Mouse (Mus musculus): ENCODE measurements at regions not wholly inside any gene's neighbourhood (a gene's known extent, or its start where the extent isn't known, plus 50 kb on each side); places are given as distances from the start of the nearest gene placed in this dataset.

GRCm38 (mm10) chr1:189485336-189485735 lies 83.3 kb upstream of the Kcnk2 start:
- no peaks in the 10 kb centered on the region for H3K36me3 ChIP-seq (ENCODE audit: control insufficient read depth)
- H3K27me3 ChIP-seq (ENCODE audit: control insufficient read depth): no peaks in the 10 kb centered on the region
- TF ChIP-seq TAL1 (IDR thresholded peaks at IDR 0.05; ENCODE audit: low read length) (no peak), GATA1 (IDR thresholded peaks at IDR 0.05; ENCODE audit: low read length) (no peak)
- H3K4me3 ChIP-seq (replicated peaks): no peak overlapping the region
- peaks cover 47% of the 10 kb centered on the region for H3K9me3 ChIP-seq (ENCODE audit: control insufficient read depth, low read length)
- H3K4me1 ChIP-seq (ENCODE audit: control insufficient read depth): no peaks in the 10 kb centered on the region

- Histone ChIP-seq H3K4me1 (ENCODE audit: control insufficient read depth) (no peaks in the 10 kb centered on the region), H3K4me3 (replicated peaks) (no peak overlapping the region), H3K9me3 (ENCODE audit: control insufficient read depth, low read length) (peaks cover 38% of the 10 kb centered on the region), H3K36me3 (ENCODE audit: control insufficient read depth) (no peaks in the 10 kb centered on the region), H3K27me3 (ENCODE audit: control insufficient read depth) (no peaks in the 10 kb centered on the region)
- no peak for TF ChIP-seq TAL1 (IDR thresholded peaks at IDR 0.05; ENCODE audit: low read length)
- no peak for TF ChIP-seq GATA1 (IDR thresholded peaks at IDR 0.05; ENCODE audit: low read length)
These were observed 81.3 kb upstream of the Kcnk2 start for GRCm38 (mm10) chr1:189483331-189483730.

DNA sequence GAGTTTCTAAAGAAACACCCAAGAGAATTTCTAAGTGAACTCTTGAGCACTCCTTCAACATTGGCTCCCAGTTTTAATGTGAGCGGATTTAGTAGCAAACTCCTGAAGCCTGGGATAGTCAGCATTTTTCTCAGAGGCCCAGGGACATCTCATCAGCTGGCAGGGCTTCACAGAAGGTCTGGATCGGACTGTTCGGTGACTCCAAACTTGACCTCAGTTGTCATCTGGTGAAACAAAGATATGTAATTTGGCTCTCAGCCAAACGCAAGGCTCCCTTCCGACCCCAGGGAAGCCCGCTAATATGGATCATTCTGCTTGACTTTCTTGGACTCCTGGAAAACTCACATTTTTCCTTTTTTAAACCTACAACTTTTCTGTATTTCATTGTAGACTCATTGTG lies 76.0 kb upstream of the Kcnk2 start:
- peaks cover 27% of the 10 kb centered on the region for H3K9me3 ChIP-seq (ENCODE audit: control insufficient read depth, low read length)
- no peak for TF ChIP-seq GATA1 (IDR thresholded peaks at IDR 0.05; ENCODE audit: low read length)
- H3K27me3 ChIP-seq (ENCODE audit: control insufficient read depth): no peaks in the 10 kb centered on the region
- no peaks in the 10 kb centered on the region for H3K4me1 ChIP-seq (ENCODE audit: control insufficient read depth)
- H3K4me3 ChIP-seq (replicated peaks): no peak overlapping the region
- no peaks in the 10 kb centered on the region for H3K36me3 ChIP-seq (ENCODE audit: control insufficient read depth)

GRCm38 (mm10) chr1:189476796-189477195 lies 74.7 kb upstream of the Kcnk2 start:
- H3K4me3 ChIP-seq (replicated peaks): no peak overlapping the region
- H3K27me3 ChIP-seq (ENCODE audit: control insufficient read depth): no peaks in the 10 kb centered on the region
- no peaks in the 10 kb centered on the region for H3K4me1 ChIP-seq (ENCODE audit: control insufficient read depth)
- peaks cover 26% of the 10 kb centered on the region for H3K9me3 ChIP-seq (ENCODE audit: control insufficient read depth, low read length)
- no peak for TF ChIP-seq TAL1 (IDR thresholded peaks at IDR 0.05; ENCODE audit: low read length)
- H3K36me3 ChIP-seq (ENCODE audit: control insufficient read depth): no peaks in the 10 kb centered on the region

- Histone ChIP-seq H3K27me3 (ENCODE audit: control insufficient read depth) (no peaks in the 10 kb centered on the region), H3K9me3 (ENCODE audit: control insufficient read depth, low read length) (peaks cover 23% of the 10 kb centered on the region), H3K4me3 (replicated peaks) (no peak overlapping the region), H3K36me3 (ENCODE audit: control insufficient read depth) (no peaks in the 10 kb centered on the region), H3K4me1 (ENCODE audit: control insufficient read depth) (no peaks in the 10 kb centered on the region)
- no peak for TF ChIP-seq TAL1 (IDR thresholded peaks at IDR 0.05; ENCODE audit: low read length)
- no peak for TF ChIP-seq GATA1 (IDR thresholded peaks at IDR 0.05; ENCODE audit: low read length)
These were observed 71.0 kb upstream of the Kcnk2 start for GRCm38 (mm10) chr1:189473071-189473470.

- Histone ChIP-seq H3K4me1 (ENCODE audit: control insufficient read depth) (no peaks in the 10 kb centered on the region), H3K36me3 (ENCODE audit: control insufficient read depth) (no peaks in the 10 kb centered on the region), H3K9me3 (ENCODE audit: control insufficient read depth, low read length) (peaks cover 32% of the 10 kb centered on the region), H3K4me3 (replicated peaks) (no peak overlapping the region), H3K27me3 (ENCODE audit: control insufficient read depth) (no peaks in the 10 kb centered on the region)
- TF ChIP-seq TAL1 (IDR thresholded peaks at IDR 0.05; ENCODE audit: low read length): no peak
- TF ChIP-seq GATA1 (IDR thresholded peaks at IDR 0.05; ENCODE audit: low read length): no peak
These were observed 56.3 kb upstream of the Kcnk2 start for GRCm38 (mm10) chr1:189458421-189458820.
